Mouse (Mus musculus): Measurements from ENCODE around the gene Cstl1.

GRCm38 (mm10) chr2:148789142-148789541 is 39.0 kb downstream of the Cstl1 start, which contains the start of gene Cst12:
- TF ChIP-seq CTCF (IDR thresholded peaks at IDR 0.05; ENCODE audit: low read depth, low read length) (no peak), POLR2A (IDR thresholded peaks at IDR 0.05; ENCODE audit: extremely low read depth, insufficient read depth, low read length) (no peak)
